Mouse (Mus musculus) neural tube, embryonic 11.5 days (tissue): ENCODE data around the gene Ccn2. TPM values are rescaled to one million over a fixed set of nuclear protein-coding genes. Genes with fewer than 3 reads are reported as not detected.

Experiments used
- ATAC-seq: fragments of 200-750 bp; cut with Nextera tagmentation; 2 replicates; pipeline ENCODE4 v1.8.0; 2017; ENCODE audit warnings: moderate number of reproducible peaks, mild to moderate bottlenecking, moderate TSS enrichment, moderate library complexity; ENCODE audit not compliant: insufficient read depth, low FRiP score, low TSS enrichment
- DNase-seq: peaks from one replicate; pipeline ENCODE4 v3.0.0-alpha.2; 2015; ENCODE audit warnings: low spot score
- H3K27ac ChIP-seq: fragments of 300-500 bp; sonication (generic); 2 replicates; pipeline ENCODE4 v1.5.1; 2014; ENCODE audit warnings: low read depth, mild to moderate bottlenecking, low read length
- H3K27me3 ChIP-seq: fragments of 300-500 bp; sonication (generic); 2 replicates; pipeline ENCODE4 v1.6.1; 2014; ENCODE audit warnings: mild to moderate bottlenecking, low read length, mixed read lengths; ENCODE audit not compliant: control insufficient read depth, insufficient read depth
- H3K36me3 ChIP-seq: fragments of 300-500 bp; sonication (generic); 2 replicates; pipeline ENCODE4 v1.6.1; 2014; ENCODE audit warnings: mild to moderate bottlenecking, low read length, moderate library complexity, mixed read lengths; ENCODE audit not compliant: control insufficient read depth, insufficient read depth
- H3K4me1 ChIP-seq: fragments of 300-500 bp; sonication (generic); 2 replicates; pipeline ENCODE4 v1.6.1; 2014; ENCODE audit warnings: low read length, mixed read lengths; ENCODE audit not compliant: control insufficient read depth, insufficient read depth
- H3K4me2 ChIP-seq: fragments of 300-500 bp; sonication (generic); 2 replicates; pipeline ENCODE4 v1.6.1; 2014; ENCODE audit warnings: low read depth, mild to moderate bottlenecking, moderate library complexity
- H3K4me3 ChIP-seq: fragments of 300-500 bp; sonication (generic); 2 replicates; pipeline ENCODE4 v1.5.1; 2014; ENCODE audit warnings: low read depth, low read length
- H3K9ac ChIP-seq: fragments of 300-500 bp; sonication (generic); 2 replicates; pipeline ENCODE4 v1.6.1; 2014; ENCODE audit warnings: mild to moderate bottlenecking, low read length
- H3K9me3 ChIP-seq: fragments of 300-500 bp; sonication (generic); 2 replicates; pipeline ENCODE4 v1.6.1; 2016; ENCODE audit warnings: low read length; ENCODE audit not compliant: control insufficient read depth
- WGBS: fragments of 180-500 bp; shearing (Covaris S2); extraction: QIAGEN DNeasy Blood & Tissue Kit; methylation state at CpG from one replicate; pipeline ENCODE4 v1.1.7; 2014; 5-methylcytosine and 5-hydroxymethylcytosine counted together
- polyA plus RNA-seq: library from polyadenylated mRNA; unstranded; fragments of >200 nt; fragmentation: Nextera tagmentation; extraction: Ambion mirVana; gene quantifications from 2 replicates; pipeline ENCODE4 v1.2.1, GENCODE M21; 2014

The Ccn2 gene
- polyA plus RNA-seq, 1 experiment from 2014 or later = 4.9 TPM

GRCm38 (mm10) chr10:24631122-24631521 is 35.9 kb downstream of the Ccn2 start:
- Histone ChIP-seq H3K4me3 (no peak overlapping the region), H3K4me1 (no peaks in the 10 kb centered on the region), H3K4me2 (no peak overlapping the region), H3K27ac (no peak overlapping the region), H3K36me3 (no peaks in the 10 kb centered on the region), H3K9me3 (no peaks in the 10 kb centered on the region), H3K27me3 (no peaks in the 10 kb centered on the region), H3K9ac (no peak overlapping the region)
- 91% methylated on average over 5 of the region's 5 CpGs for WGBS
- ATAC-seq = peak; percentile 41; the same call in 1 of the 2 replicates
- no peak for DNase-seq

GRCm38 (mm10) chr10:24634288-24634687 is 39.0 kb downstream of the Ccn2 start:
- no peak overlapping the region for H3K4me3 ChIP-seq
- H3K27ac ChIP-seq = no peak overlapping the region
- no peak for DNase-seq
- no peaks in the 10 kb centered on the region for H3K36me3 ChIP-seq
- no peak for ATAC-seq
- no peaks in the 10 kb centered on the region for H3K4me1 ChIP-seq
- H3K4me2 ChIP-seq = no peak overlapping the region
- H3K9ac ChIP-seq = no peak overlapping the region
- no peaks in the 10 kb centered on the region for H3K27me3 ChIP-seq
- 83% methylated on average over 9 of the region's 9 CpGs for WGBS
- H3K9me3 ChIP-seq = no peaks in the 10 kb centered on the region

DNA sequence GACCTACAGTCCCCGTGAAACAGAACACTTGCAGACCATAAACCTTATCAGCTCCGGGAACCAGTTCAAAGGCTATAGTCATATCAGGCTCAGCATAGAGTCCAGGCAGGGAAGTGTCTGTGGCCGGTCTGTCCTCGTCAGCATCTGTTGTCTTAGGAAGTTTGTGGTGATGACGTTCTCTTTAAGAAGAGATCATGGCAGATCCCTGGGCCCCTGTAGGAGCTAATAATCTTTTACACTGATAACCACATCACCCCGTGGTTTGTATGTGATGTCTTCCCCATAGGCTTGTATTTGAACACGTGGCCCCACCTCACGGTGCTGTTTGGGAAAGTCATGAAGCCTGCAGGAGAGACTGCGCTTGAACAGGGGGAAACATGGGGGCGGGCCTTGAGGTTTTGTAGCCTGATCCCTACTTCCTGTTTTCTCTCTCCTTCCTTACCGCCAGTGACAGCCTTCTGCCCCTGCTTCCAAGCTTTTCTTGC is 40.1 kb downstream of the Ccn2 start:
- H3K4me1 ChIP-seq = no peaks in the 10 kb centered on the region
- H3K27me3 ChIP-seq = no peaks in the 10 kb centered on the region
- no peak overlapping the region for H3K9ac ChIP-seq
- no peaks in the 10 kb centered on the region for H3K9me3 ChIP-seq
- H3K27ac ChIP-seq = no peak overlapping the region
- H3K4me2 ChIP-seq = no peak overlapping the region
- DNase-seq (no peak), ATAC-seq (no peak)
- H3K36me3 ChIP-seq = no peaks in the 10 kb centered on the region
- H3K4me3 ChIP-seq = no peak overlapping the region
- 83% methylated on average over 11 of the region's 11 CpGs for WGBS

- H3K27ac ChIP-seq = no peak overlapping the region
- DNase-seq = no peak
- H3K9me3 ChIP-seq = no peaks in the 10 kb centered on the region
- H3K27me3 ChIP-seq = no peaks in the 10 kb centered on the region
- no peak overlapping the region for H3K4me2 ChIP-seq
- ATAC-seq = no peak
- no peaks in the 10 kb centered on the region for H3K36me3 ChIP-seq
- no peak overlapping the region for H3K9ac ChIP-seq
- 92% methylated on average over 10 of the region's 10 CpGs for WGBS
- H3K4me1 ChIP-seq = no peaks in the 10 kb centered on the region
- no peak overlapping the region for H3K4me3 ChIP-seq
Measured at GRCm38 (mm10) chr10:24635884-24636283, 40.6 kb downstream of the Ccn2 start.

DNA sequence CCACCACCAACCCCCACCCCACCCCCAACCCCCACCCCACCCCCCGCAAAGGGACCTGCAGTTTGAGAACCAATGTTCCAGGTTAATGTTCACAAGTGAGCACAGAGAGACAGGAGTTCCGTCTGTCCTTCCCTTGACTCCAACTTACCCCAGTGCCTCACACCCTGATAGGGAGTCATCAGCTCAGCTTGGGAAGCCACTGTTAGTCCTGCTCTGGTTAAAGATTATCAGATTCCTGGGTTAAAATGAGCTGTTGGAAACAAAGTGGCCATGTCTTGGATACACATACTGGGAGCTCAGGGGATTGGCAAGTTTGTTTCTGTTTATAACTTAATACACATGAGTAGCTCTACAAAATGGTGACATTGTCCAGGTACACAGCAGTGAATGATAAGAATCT is 41.7 kb downstream of the Ccn2 start:
- H3K9me3 ChIP-seq = no peaks in the 10 kb centered on the region
- no peak overlapping the region for H3K4me3 ChIP-seq
- H3K27ac ChIP-seq = no peak overlapping the region
- no peaks in the 10 kb centered on the region for H3K4me1 ChIP-seq
- no peaks in the 10 kb centered on the region for H3K27me3 ChIP-seq
- no peaks in the 10 kb centered on the region for H3K36me3 ChIP-seq
- 81% methylated on average over 2 of the region's 2 CpGs for whole genome bisulfite sequencing
- no peak overlapping the region for H3K4me2 ChIP-seq
- no peak overlapping the region for H3K9ac ChIP-seq
- ATAC-seq = no peak
- DNase-seq = no peak

DNA sequence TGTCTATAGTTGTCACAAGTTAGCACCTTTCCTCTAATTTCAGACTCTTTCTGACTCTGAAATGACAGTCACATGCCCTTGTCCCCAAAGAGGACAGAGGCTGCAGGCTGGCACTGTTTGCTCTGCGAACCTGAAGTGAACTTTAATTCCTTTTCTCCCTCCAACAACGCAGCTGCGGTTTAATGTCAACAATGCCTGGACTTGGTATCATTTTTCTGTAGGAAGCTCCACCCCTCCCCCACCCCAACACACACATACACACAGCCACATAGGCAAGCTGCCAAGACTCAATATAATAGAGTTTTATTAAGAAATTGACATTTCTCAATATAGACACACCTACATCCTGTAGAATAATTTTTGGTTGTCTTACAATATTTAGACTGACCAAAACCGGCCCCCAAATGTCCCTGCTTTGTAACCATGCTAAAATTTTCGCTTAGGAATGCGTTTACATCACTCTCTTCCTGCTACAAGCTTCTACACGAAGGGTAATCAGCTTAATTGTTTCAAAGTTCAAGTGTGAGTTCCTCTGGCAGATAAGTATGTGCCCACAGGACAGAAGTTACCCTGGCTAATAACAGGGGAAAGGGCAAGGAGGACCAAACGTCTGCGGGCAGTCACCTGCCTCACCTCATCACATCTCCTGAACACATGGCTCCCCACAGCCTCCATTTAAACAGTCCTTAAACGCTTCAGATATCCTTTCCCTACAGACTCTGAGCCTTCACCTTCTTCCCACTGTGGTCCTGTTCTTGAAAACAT is 43.2 kb downstream of the Ccn2 start:
- H3K4me2 ChIP-seq = no peak overlapping the region
- H3K4me3 ChIP-seq = no peak overlapping the region
- no peaks in the 10 kb centered on the region for H3K36me3 ChIP-seq
- no peaks in the 10 kb centered on the region for H3K27me3 ChIP-seq
- no peak overlapping the region for H3K27ac ChIP-seq
- no peak overlapping the region for H3K9ac ChIP-seq
- DNase-seq = no peak
- no peaks in the 10 kb centered on the region for H3K9me3 ChIP-seq
- no peaks in the 10 kb centered on the region for H3K4me1 ChIP-seq
- no peak for ATAC-seq
- 74% methylated on average over 10 of the region's 10 CpGs for WGBS

- Histone ChIP-seq H3K9me3 (no peaks in the 10 kb centered on the region), H3K4me2 (no peak overlapping the region), H3K4me3 (no peak overlapping the region), H3K9ac (no peak overlapping the region), H3K36me3 (no peaks in the 10 kb centered on the region), H3K27me3 (no peaks in the 10 kb centered on the region), H3K27ac (no peak overlapping the region), H3K4me1 (no peaks in the 10 kb centered on the region)
- 65% methylated on average over 7 of the region's 7 CpGs for WGBS
- no peak for ATAC-seq
- DNase-seq = no peak
Measured at GRCm38 (mm10) chr10:24639596-24639995, 44.4 kb downstream of the Ccn2 start.

- Histone ChIP-seq H3K4me2 (no peak overlapping the region), H3K27me3 (no peaks in the 10 kb centered on the region), H3K9me3 (no peaks in the 10 kb centered on the region), H3K27ac (no peak overlapping the region), H3K4me3 (no peak overlapping the region), H3K9ac (no peak overlapping the region), H3K4me1 (no peaks in the 10 kb centered on the region), H3K36me3 (no peaks in the 10 kb centered on the region)
- DNase-seq (no peak), ATAC-seq (no peak)
- 82% methylated on average over 6 of the region's 6 CpGs for whole genome bisulfite sequencing
Measured at GRCm38 (mm10) chr10:24640186-24640875, 45.1 kb downstream of the Ccn2 start.
